Mouse (Mus musculus) forebrain, embryonic 12.5 days (tissue): ENCODE measurements around the gene Nras. TPM values are rescaled to one million over a fixed set of nuclear protein-coding genes. Genes with fewer than 3 reads are reported as not detected.

Experiments used
- ATAC-seq: fragments of 200-750 bp; cut with Nextera tagmentation; 2 replicates; pipeline ENCODE4 v1.8.0; 2017; ENCODE audit warnings: moderate TSS enrichment; ENCODE audit not compliant: low FRiP score
- H3K27ac ChIP-seq: fragments of 300-500 bp; sonication (generic); 2 replicates; pipeline ENCODE4 v1.5.1; 2016; ENCODE audit warnings: mild to moderate bottlenecking
- H3K27me3 ChIP-seq: fragments of 300-500 bp; sonication (generic); 2 replicates; pipeline ENCODE4 v1.6.1; 2016; ENCODE audit warnings: mild to moderate bottlenecking
- H3K36me3 ChIP-seq: fragments of 300-500 bp; sonication (generic); replicated peaks from 2 replicates; pipeline ENCODE4 v1.6.1; 2016; ENCODE audit warnings: mild to moderate bottlenecking
- H3K4me1 ChIP-seq: fragments of 300-500 bp; sonication (generic); 2 replicates; pipeline ENCODE4 v1.6.1; 2016
- H3K4me2 ChIP-seq: fragments of 300-500 bp; sonication (generic); 2 replicates; pipeline ENCODE4 v1.6.1; 2016; ENCODE audit warnings: mild to moderate bottlenecking, moderate library complexity
- H3K4me3 ChIP-seq: fragments of 300-500 bp; sonication (generic); replicated peaks from 2 replicates; pipeline ENCODE4 v1.5.1; 2016; ENCODE audit warnings: mild to moderate bottlenecking
- H3K9ac ChIP-seq: fragments of 300-500 bp; sonication (generic); 2 replicates; pipeline ENCODE4 v1.6.1; 2016; ENCODE audit warnings: mild to moderate bottlenecking
- H3K9me3 ChIP-seq: fragments of 300-500 bp; sonication (generic); 2 replicates; pipeline ENCODE4 v1.6.1; 2016
- WGBS: fragments of 180-500 bp; shearing (Covaris S2); methylation state at CpG from one replicate; pipeline ENCODE4 v1.1.7; 2016; 5-methylcytosine and 5-hydroxymethylcytosine counted together
- polyA plus RNA-seq: library from polyadenylated mRNA; unstranded; fragments of >200 nt; fragmentation: Nextera tagmentation; extraction: Ambion mirVana; gene quantifications from 2 replicates; pipeline ENCODE4 v1.2.1, GENCODE M21; 2016

The Nras gene
- polyA plus RNA-seq, 1 experiment from 2014 or later, result 136 TPM

DNA sequence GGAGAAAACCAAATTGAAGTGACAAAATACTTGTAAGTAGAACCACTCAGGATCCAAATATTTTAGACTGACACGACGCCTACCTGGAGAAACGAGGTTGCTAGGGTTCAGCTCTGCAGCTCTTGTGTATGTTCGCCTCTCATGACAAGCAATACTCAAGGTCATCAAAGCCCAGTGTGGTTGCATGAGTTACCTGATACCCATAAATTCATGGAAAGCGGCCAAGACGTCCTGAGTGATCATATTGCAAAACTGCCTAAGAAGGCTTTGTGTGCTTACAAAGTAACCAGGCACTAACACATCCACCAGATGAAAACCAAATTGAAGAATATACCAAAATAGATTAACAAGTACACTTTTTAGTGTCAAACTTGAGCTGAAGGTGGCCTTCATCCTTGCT lies 10.9 kb downstream of the Nras start:
- Histone ChIP-seq H3K9ac (no peak overlapping the region), H3K36me3 (peaks cover 51% of the 10 kb centered on the region)
- ATAC-seq, result no peak

DNA sequence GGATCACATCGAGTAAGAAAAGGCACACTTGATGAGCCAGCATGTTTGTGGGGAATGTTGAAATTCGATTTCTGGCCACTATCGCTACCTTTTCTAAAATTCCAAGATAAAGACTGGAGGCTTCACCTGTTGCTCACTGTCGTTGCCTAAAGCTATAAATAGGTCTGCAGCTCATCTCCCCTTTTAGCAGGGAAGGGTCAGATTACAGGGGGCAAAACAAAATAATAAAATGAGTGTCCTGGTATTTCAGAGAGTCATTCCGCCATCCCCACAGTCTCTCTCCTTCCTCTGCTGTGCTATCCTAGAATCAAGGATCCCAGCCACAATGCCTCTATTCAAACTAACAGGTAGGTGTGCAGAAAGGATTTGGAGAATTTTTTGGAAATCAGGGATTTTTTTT lies 15.7 kb downstream of the Nras start, which contains the start of gene Ampd1:
Gene Ampd1, plus strand, starts transcription at position 244 of the 400 bp plus-strand sequence.
- no peak for ATAC-seq
- Histone ChIP-seq H3K9ac (no peak within 1 kb of the TSS), H3K9me3 (no peaks in the 10 kb centered on the region), H3K27me3 (no peaks in the 10 kb centered on the region), H3K4me3 (no peak within 1 kb of the TSS), H3K4me2 (no peak within 1 kb of the TSS), H3K27ac (no peak within 1 kb of the TSS), H3K4me1 (no peaks in the 10 kb centered on the region), H3K36me3 (peaks cover 7% of the 10 kb centered on the region)
- 78% methylated on average over 5 of the region's 5 CpGs for WGBS

More for the DNA sequence above, 10.9 kb downstream of the Nras start:
- Histone ChIP-seq H3K4me3 (no peak overlapping the region), H3K4me2 (no peak overlapping the region), H3K27me3 (no peaks in the 10 kb centered on the region), H3K27ac (no peak overlapping the region), H3K4me1 (no peaks in the 10 kb centered on the region), H3K9me3 (no peaks in the 10 kb centered on the region)
- WGBS, result 94% methylated on average over 6 of the region's 6 CpGs

DNA sequence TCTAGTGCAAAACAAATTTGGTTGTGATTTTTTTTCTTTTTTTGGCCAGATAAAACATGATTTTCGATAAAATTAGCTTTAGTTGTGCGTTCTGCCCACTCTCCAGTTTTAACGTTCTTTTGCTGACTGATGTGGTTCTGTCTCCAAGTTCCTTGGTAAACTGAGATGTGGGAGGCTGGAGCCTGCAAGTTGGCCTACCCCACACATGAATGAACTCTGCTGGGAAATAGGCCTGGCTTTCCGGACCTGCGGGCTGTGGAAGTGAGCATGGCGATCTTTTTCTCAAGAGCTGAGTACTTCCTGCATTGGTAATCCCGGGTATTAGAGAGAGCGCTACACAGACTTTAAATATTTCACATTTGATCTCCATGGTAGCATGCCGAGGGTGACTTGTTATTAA lies 17.8 kb downstream of the Nras start:
- no peak overlapping the region for H3K9ac ChIP-seq
- 91% methylated on average over 9 of the region's 9 CpGs for WGBS
- no peak overlapping the region for H3K27ac ChIP-seq
- no peaks in the 10 kb centered on the region for H3K27me3 ChIP-seq
- H3K4me2 ChIP-seq, result no peak overlapping the region
- no peak overlapping the region for H3K4me3 ChIP-seq
- no peaks in the 10 kb centered on the region for H3K36me3 ChIP-seq
- H3K9me3 ChIP-seq, result no peaks in the 10 kb centered on the region
- H3K4me1 ChIP-seq, result no peaks in the 10 kb centered on the region
- no peak for ATAC-seq

DNA sequence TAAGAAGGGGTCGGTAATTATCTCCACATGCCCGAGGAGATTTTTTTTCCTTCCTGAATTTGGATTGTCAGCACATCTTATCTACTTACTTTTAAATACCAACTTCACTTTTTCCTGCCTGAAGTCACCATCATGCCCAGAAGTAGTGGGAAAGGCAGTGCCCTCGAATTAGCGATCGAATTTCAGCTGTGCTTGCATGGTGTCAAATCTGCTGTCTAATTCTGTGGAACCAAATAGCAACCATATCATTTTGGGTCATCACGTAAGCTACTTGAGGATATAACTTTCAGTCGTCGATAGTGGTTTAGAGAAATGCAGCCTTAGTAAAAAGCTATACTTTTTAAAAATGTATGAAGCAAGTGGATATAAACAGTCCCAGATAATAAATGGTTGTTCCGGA lies 18.4 kb downstream of the Nras start:
- H3K9ac ChIP-seq, result no peak overlapping the region
- no peak overlapping the region for H3K4me3 ChIP-seq
- no peaks in the 10 kb centered on the region for H3K27me3 ChIP-seq
- no peaks in the 10 kb centered on the region for H3K36me3 ChIP-seq
- WGBS, result 94% methylated on average over 9 of the region's 9 CpGs
- no peaks in the 10 kb centered on the region for H3K9me3 ChIP-seq
- H3K4me1 ChIP-seq, result no peaks in the 10 kb centered on the region
- no peak overlapping the region for H3K4me2 ChIP-seq
- H3K27ac ChIP-seq, result no peak overlapping the region
- no peak for ATAC-seq

DNA sequence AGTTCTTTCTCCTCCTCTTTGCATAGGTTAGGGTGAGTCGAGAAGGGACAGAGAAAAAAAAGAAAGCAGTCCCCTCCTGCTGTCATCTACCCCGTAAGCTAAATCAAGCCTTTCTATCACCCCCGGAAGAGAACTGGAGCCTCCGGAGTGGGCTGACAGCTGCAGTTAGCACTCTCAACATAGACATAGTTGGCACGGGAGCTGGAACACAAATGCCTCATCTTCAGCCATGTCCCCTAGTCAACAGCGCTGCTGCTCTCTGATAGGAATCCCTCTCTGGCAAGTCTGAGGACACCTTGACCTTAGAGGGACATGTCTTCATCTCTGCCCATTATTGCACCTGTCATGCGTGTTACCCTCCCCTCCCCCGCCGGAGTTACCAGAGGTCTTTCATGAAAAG lies 21.2 kb downstream of the Nras start:
- Histone ChIP-seq H3K4me3 (no peak overlapping the region), H3K27me3 (no peaks in the 10 kb centered on the region), H3K4me2 (no peak overlapping the region), H3K27ac (no peak overlapping the region), H3K4me1 (no peaks in the 10 kb centered on the region), H3K36me3 (no peaks in the 10 kb centered on the region), H3K9me3 (no peaks in the 10 kb centered on the region), H3K9ac (no peak overlapping the region)
- no peak for ATAC-seq
- WGBS, result 91% methylated on average over 9 of the region's 9 CpGs

DNA sequence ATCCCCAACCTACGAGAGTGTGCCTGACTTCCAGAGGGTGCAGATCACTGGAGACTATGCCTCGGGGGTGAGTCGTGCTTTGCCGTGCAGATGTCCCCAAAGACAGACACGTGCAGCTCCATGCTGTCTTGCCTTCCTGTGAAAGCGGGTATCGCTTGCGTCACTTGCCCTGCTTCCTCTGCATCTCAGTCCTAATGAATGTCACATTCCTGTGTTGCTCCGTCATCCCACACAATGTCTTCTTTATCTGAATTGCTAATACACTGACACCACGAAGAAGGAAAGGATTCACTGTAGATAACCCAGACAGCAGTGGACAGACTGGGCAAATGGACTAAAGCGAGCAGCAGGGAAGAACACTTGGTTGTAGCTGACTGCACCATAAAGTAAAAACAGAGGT lies 23.0 kb downstream of the Nras start:
- H3K9me3 ChIP-seq, result no peaks in the 10 kb centered on the region
- no peaks in the 10 kb centered on the region for H3K36me3 ChIP-seq
- H3K27ac ChIP-seq, result no peak overlapping the region
- H3K4me1 ChIP-seq, result no peaks in the 10 kb centered on the region
- H3K4me2 ChIP-seq, result no peak overlapping the region
- 72% methylated on average over 11 of the region's 11 CpGs for WGBS
- H3K27me3 ChIP-seq, result no peaks in the 10 kb centered on the region
- H3K4me3 ChIP-seq, result no peak overlapping the region
- no peak for ATAC-seq
- no peak overlapping the region for H3K9ac ChIP-seq

DNA sequence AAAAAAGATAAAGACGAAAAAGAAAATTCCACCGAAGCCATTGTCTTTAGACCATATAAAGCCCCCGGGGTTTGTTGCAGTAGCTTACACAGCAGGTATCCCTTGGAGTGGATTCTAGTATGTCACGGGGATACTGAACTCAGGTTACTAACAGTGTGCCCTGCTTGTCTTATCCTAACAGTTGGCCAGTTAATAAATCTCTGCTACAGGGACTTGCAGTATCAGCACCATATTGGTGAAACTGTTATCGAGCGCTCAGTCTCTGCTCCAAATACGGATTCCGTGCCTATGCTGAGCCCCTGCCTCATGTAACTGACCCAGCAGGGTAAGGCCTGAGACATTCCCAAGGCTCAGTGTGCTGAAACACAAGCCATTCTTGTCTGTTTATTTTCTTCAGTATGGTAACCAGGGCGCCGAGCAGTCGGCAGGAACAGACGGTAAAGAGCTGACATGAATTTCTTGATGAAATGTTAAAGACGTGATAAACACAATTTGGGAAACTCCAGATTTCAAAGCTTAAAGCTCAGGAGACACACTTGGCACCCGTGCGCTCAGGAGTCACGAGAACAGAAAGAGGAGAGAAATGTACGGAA lies 23.9 kb downstream of the Nras start:
- Histone ChIP-seq H3K9me3 (no peaks in the 10 kb centered on the region), H3K4me3 (no peak overlapping the region), H3K9ac (no peak overlapping the region), H3K4me1 (no peaks in the 10 kb centered on the region), H3K27ac (no peak overlapping the region), H3K4me2 (no peak overlapping the region), H3K27me3 (no peaks in the 10 kb centered on the region), H3K36me3 (no peaks in the 10 kb centered on the region)
- WGBS, result 91% methylated on average over 17 of the region's 17 CpGs
- ATAC-seq, result no peak

DNA sequence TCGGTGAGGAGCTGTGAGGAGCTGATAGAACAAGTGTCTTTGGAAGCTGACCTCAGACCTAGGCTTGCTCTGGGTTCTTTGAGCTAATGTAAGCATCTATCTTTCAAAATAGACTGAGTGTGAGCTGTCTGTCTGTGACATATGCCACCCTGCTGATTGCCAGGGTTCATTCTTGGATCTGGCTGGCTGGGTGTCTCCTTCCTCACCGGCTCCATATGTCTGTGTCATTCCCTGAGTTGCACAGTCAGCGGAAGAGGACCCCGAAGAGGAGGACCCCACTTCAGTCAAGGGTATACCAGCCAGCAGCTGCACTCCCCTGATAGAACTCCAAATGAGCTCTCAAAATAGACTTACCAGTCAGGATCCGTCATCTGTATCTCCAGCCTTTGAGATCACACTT lies 24.7 kb downstream of the Nras start:
- no peaks in the 10 kb centered on the region for H3K9me3 ChIP-seq
- no peaks in the 10 kb centered on the region for H3K4me1 ChIP-seq
- H3K27me3 ChIP-seq, result no peaks in the 10 kb centered on the region
- H3K36me3 ChIP-seq, result no peaks in the 10 kb centered on the region
- ATAC-seq, result no peak
- H3K4me3 ChIP-seq, result no peak overlapping the region
- H3K9ac ChIP-seq, result no peak overlapping the region
- 93% methylated on average over 5 of the region's 5 CpGs for WGBS
- H3K4me2 ChIP-seq, result no peak overlapping the region
- H3K27ac ChIP-seq, result no peak overlapping the region

DNA sequence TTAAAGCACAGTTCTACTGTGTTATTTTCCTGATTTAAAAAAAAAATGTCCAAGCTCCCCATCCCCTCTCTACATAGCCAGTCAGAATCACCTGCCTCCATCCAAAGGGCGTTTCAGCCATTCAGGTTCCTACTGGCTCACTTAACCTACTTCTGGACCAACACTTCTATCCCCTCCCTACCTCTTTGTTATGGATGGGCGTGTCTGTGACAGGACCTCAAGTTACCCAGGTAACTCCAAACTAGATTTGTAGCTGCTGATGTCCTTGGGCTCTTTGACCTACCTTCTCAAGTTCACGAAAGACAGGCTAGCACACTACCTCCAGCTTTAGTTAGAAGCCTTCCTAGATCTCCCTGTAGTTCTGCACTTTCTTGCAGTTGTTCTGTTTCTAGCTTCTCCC lies 27.9 kb downstream of the Nras start:
- Histone ChIP-seq H3K27ac (no peak overlapping the region), H3K9ac (no peak overlapping the region), H3K4me1 (no peaks in the 10 kb centered on the region), H3K9me3 (no peaks in the 10 kb centered on the region), H3K4me2 (no peak overlapping the region), H3K27me3 (no peaks in the 10 kb centered on the region), H3K36me3 (no peaks in the 10 kb centered on the region), H3K4me3 (no peak overlapping the region)
- ATAC-seq, result no peak
- 83% methylated on average over 3 of the region's 3 CpGs for WGBS

DNA sequence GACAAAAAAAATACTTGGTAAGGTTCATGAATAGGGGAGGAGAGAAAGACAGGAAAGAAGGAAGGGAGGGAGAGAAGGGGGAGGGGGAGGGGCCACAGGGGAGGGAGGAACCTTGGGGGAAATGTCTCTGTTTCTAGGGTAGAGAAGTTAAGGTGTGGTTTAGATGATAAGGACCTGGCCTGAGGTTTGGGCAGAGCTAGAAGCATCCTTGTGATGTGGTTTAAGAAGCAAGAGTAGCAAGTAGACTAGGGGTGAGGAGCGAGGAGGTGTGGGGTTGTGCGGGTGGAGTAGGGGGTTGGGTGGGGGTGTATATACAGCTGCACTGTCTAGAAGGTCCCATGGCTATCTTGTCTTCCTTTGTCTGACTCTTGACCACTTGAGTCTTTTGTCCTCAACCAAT lies 33.7 kb downstream of the Nras start:
- H3K9me3 ChIP-seq, result no peaks in the 10 kb centered on the region

DNA sequence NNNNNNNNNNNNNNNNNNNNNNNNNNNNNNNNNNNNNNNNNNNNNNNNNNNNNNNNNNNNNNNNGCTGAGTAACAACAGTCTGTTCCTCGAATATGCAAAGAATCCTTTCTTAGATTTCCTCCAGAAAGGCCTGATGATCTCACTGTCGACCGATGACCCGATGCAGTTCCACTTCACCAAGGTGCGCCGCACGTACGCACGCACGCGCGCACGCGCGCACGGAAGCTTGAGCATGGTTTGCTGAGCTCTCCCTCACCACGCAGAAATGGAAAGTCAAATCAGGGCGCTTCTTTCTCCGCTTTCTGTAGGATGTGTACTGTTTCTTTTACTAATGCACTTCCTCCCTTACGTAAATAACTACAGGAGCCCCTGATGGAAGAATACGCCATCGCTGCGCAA lies 40.6 kb downstream of the Nras start:
- no peak for ATAC-seq
- no peak overlapping the region for H3K9ac ChIP-seq
- H3K27ac ChIP-seq, result no peak overlapping the region
- H3K4me2 ChIP-seq, result no peak overlapping the region
- H3K4me3 ChIP-seq, result no peak overlapping the region
- no peaks in the 10 kb centered on the region for H3K36me3 ChIP-seq
- 76% methylated on average over 23 of the region's 23 CpGs for WGBS
- H3K9me3 ChIP-seq, result no peaks in the 10 kb centered on the region
- H3K27me3 ChIP-seq, result peaks cover 20% of the 10 kb centered on the region
- H3K4me1 ChIP-seq, result peaks cover 12% of the 10 kb centered on the region

More for the DNA sequence above, 33.7 kb downstream of the Nras start:
- no peak overlapping the region for H3K4me3 ChIP-seq
- H3K27ac ChIP-seq, result no peak overlapping the region
- no peaks in the 10 kb centered on the region for H3K36me3 ChIP-seq
- no peaks in the 10 kb centered on the region for H3K27me3 ChIP-seq
- no peak overlapping the region for H3K9ac ChIP-seq
- no peaks in the 10 kb centered on the region for H3K4me1 ChIP-seq
- WGBS, result 100% methylated on average over 2 of the region's 2 CpGs
- no peak overlapping the region for H3K4me2 ChIP-seq
- ATAC-seq, result no peak

DNA sequence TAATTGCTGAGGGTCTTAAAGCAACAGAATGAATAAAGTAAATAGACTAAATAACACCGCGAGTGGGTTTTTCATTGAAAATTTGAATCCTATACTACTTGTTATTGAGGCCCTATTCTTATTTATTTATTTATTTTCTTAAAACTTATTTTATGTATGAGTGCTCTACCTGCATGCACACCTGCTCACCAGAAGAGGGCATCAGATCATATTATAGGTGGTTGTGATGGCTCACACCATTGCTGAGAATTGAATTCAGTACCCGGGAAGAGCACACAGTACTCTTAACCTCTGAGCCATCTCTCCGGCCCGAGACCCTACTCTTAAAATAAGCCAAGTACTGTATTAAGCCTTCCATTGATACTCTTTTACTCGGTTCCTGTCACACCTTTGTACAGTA lies 41.6 kb downstream of the Nras start:
- no peak for ATAC-seq
- H3K36me3 ChIP-seq, result no peaks in the 10 kb centered on the region
- no peaks in the 10 kb centered on the region for H3K9me3 ChIP-seq
- peaks cover 30% of the 10 kb centered on the region for H3K27me3 ChIP-seq
- WGBS, result 87% methylated on average over 6 of the region's 6 CpGs
- H3K4me3 ChIP-seq, result no peak overlapping the region
- no peak overlapping the region for H3K4me2 ChIP-seq
- peaks cover 12% of the 10 kb centered on the region for H3K4me1 ChIP-seq
- H3K9ac ChIP-seq, result no peak overlapping the region
- no peak overlapping the region for H3K27ac ChIP-seq

DNA sequence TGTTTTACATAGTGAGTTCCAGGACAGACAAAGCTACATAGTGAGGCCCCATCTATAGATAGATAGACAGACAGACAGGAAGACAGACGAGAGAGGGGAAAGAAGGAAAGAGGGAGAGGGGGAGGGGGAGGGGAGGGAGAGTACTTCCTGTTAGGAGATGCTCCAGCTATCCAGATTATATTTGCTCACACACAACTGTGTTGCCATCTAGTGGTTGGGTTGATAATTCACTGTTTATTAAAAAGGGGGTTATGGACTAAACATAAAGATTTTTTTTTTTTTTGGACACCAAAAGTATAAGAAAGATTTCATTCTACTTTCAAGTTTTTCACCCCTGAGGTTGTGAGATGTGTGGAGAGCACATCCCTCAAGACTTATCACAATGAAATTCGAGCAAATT lies 42.6 kb downstream of the Nras start:
- no peaks in the 10 kb centered on the region for H3K36me3 ChIP-seq
- ATAC-seq, result no peak
- no peak overlapping the region for H3K4me2 ChIP-seq
- peaks cover 34% of the 10 kb centered on the region for H3K27me3 ChIP-seq
- H3K9me3 ChIP-seq, result no peaks in the 10 kb centered on the region
- no peak overlapping the region for H3K27ac ChIP-seq
- no peak overlapping the region for H3K4me3 ChIP-seq
- WGBS, result 59% methylated on average over 2 of the region's 2 CpGs
- H3K4me1 ChIP-seq, result peaks cover 12% of the 10 kb centered on the region
- H3K9ac ChIP-seq, result no peak overlapping the region
